Mouse (Mus musculus) CH12.LX (cell line): ENCODE measurements around the gene Fgfr2. TPM values are rescaled to one million over a fixed set of nuclear protein-coding genes. Genes with fewer than 3 reads are reported as not detected.

Experiments used
- DNase-seq: peaks from one replicate; pipeline ENCODE4 v3.0.0-alpha.2; 2013; ENCODE audit errors: extremely low read depth
- H3K27ac ChIP-seq: 2 replicates; pipeline ENCODE4 v1.5.1; 2012; ENCODE audit warnings: low read depth, mild to moderate bottlenecking, control low read depth, moderate library complexity; ENCODE audit not compliant: insufficient read depth
- H3K27me3 ChIP-seq: replicated peaks from 2 replicates; pipeline ENCODE3; 2012; ENCODE audit warnings: inconsistent platforms
- H3K36me3 ChIP-seq, 2 experiments: replicated peaks in 1 of 2; 2 replicates each; pipeline versions ENCODE3 to v1.6.1; 2012; ENCODE audit warnings: inconsistent platforms in 1 of 2, low read length in 1 of 2, mild to moderate bottlenecking in 1 of 2, mixed read lengths in 1 of 2, moderate library complexity in 1 of 2; ENCODE audit not compliant: control insufficient read depth in 1 of 2, insufficient read depth in 1 of 2
- H3K4me1 ChIP-seq, 2 experiments: 2 replicates each; pipeline ENCODE4 v1.6.1; 2012; ENCODE audit warnings: inconsistent platforms in 1 of 2, moderate library complexity in 1 of 2; ENCODE audit not compliant: insufficient read depth in 2 of 2, control insufficient read depth in 1 of 2
- H3K4me2 ChIP-seq: 2 replicates; pipeline ENCODE4 v1.6.1; 2012; ENCODE audit warnings: low read depth, mild to moderate bottlenecking, control low read depth; ENCODE audit not compliant: poor library complexity, insufficient read depth, severe bottlenecking
- H3K4me3 ChIP-seq, 3 experiments: fragments of 150-350 bp in 1 of 3; sonication (generic) in 1 of 3; replicated peaks in 1 of 3; 2 replicates each; pipeline versions ENCODE3 to v1.5.1; 2011 to 2012; ENCODE audit warnings: low read depth in 2 of 3, low read length in 2 of 3, mild to moderate bottlenecking in 2 of 3, moderate library complexity in 2 of 3, control low read depth in 1 of 3, improper control_type of control experiment in 1 of 3, inconsistent platforms in 1 of 3, mixed read lengths in 1 of 3; ENCODE audit not compliant: poor library complexity in 1 of 3
- H3K79me2 ChIP-seq: replicated peaks from 2 replicates; pipeline ENCODE4 v1.6.1; 2012; ENCODE audit warnings: mild to moderate bottlenecking, moderate library complexity; ENCODE audit not compliant: control insufficient read depth, poor library complexity, insufficient read depth, severe bottlenecking; ENCODE audit errors: extremely low read depth
- H3K9ac ChIP-seq: 2 replicates; pipeline ENCODE4 v1.6.1; 2012; ENCODE audit warnings: low read depth, mild to moderate bottlenecking, control low read depth, moderate library complexity; ENCODE audit not compliant: insufficient read depth
- H3K9me3 ChIP-seq: replicated peaks from 2 replicates; pipeline ENCODE3; 2012; ENCODE audit warnings: low read length, inconsistent platforms, mixed read lengths
- BHLHE40 ChIP-seq: IDR thresholded peaks from 2 replicates; pipeline ENCODE4 v1.6.1; 2011; ENCODE audit warnings: mild to moderate bottlenecking, low read depth, low read length, improper control_type of control experiment
- CHD2 ChIP-seq: IDR thresholded peaks from 2 replicates; pipeline ENCODE4 v1.6.1; 2011; ENCODE audit warnings: low read length, improper control_type of control experiment
- CTCF ChIP-seq, 2 experiments: IDR thresholded peaks in 1 of 2; conservative IDR thresholded peaks in 1 of 2; 2 replicates each; pipeline ENCODE4 v1.5.1; 2011 to 2012; ENCODE audit warnings: low read depth in 2 of 2, low read length in 2 of 2, improper control_type of control experiment in 1 of 2, inconsistent platforms in 1 of 2, mild to moderate bottlenecking in 1 of 2, moderate library complexity in 1 of 2
- EP300 ChIP-seq: IDR thresholded peaks from 2 replicates; pipeline ENCODE4 v1.6.1; 2011; ENCODE audit warnings: low read length, improper control_type of control experiment
- GABPA ChIP-seq: IDR thresholded peaks from 2 replicates; pipeline ENCODE4 v1.6.1; 2012; ENCODE audit warnings: low read depth, low read length, improper control_type of control experiment, inconsistent platforms; ENCODE audit not compliant: insufficient replicate concordance
- HCFC1 ChIP-seq: IDR thresholded peaks from 2 replicates; pipeline ENCODE4 v1.6.1; 2012; ENCODE audit warnings: low read depth, mild to moderate bottlenecking, inconsistent platforms, low read length, improper control_type of control experiment
- IRF4 ChIP-seq: IDR thresholded peaks from 2 replicates; pipeline ENCODE4 v1.6.1; 2014; ENCODE audit warnings: low read depth, mild to moderate bottlenecking, inconsistent platforms, low read length, improper control_type of control experiment
- JUN ChIP-seq: IDR thresholded peaks from 2 replicates; pipeline ENCODE4 v1.6.1; 2011; ENCODE audit warnings: low read depth, mild to moderate bottlenecking, low read length, improper control_type of control experiment, moderate library complexity; ENCODE audit not compliant: insufficient read depth
- JUND ChIP-seq: conservative IDR thresholded peaks from 2 replicates; pipeline ENCODE4 v1.6.1; 2011; ENCODE audit warnings: low read depth, low read length, improper control_type of control experiment
- MAX ChIP-seq: IDR thresholded peaks from 2 replicates; pipeline ENCODE4 v1.6.1; 2011; ENCODE audit warnings: low read length, improper control_type of control experiment
- MEF2A ChIP-seq: IDR thresholded peaks from 2 replicates; pipeline ENCODE4 v1.6.1; 2014; ENCODE audit warnings: low read depth, mild to moderate bottlenecking, inconsistent platforms, low read length, improper control_type of control experiment, borderline replicate concordance
- MXI1 ChIP-seq: IDR thresholded peaks from 2 replicates; pipeline ENCODE4 v1.6.1; 2011; ENCODE audit warnings: mild to moderate bottlenecking, low read depth, low read length, improper control_type of control experiment
- NRF1 ChIP-seq: IDR thresholded peaks from 2 replicates; pipeline ENCODE4 v1.6.1; 2014; ENCODE audit warnings: low read depth, mild to moderate bottlenecking, inconsistent platforms, low read length, improper control_type of control experiment, moderate library complexity
- PAX5 ChIP-seq: IDR thresholded peaks from 2 replicates; pipeline ENCODE4 v1.6.1; 2012; ENCODE audit warnings: low read length, inconsistent platforms, mixed read lengths
- SIN3A ChIP-seq: IDR thresholded peaks from 2 replicates; pipeline ENCODE4 v1.6.1; 2012; ENCODE audit warnings: low read length, improper control_type of control experiment, inconsistent platforms
- TCF12 ChIP-seq: IDR thresholded peaks from 2 replicates; pipeline ENCODE4 v1.6.1; 2014; ENCODE audit warnings: low read depth, mild to moderate bottlenecking, inconsistent platforms, low read length, improper control_type of control experiment
- UBTF ChIP-seq: IDR thresholded peaks from 2 replicates; pipeline ENCODE4 v1.6.1; 2012; ENCODE audit warnings: low read depth, mild to moderate bottlenecking, inconsistent platforms, low read length, improper control_type of control experiment, moderate library complexity
- ZNF384 ChIP-seq: IDR thresholded peaks from 2 replicates; pipeline ENCODE4 v1.6.1; 2012; ENCODE audit warnings: low read depth, low read length, improper control_type of control experiment, inconsistent platforms
- dilution Hi-C: fragments of 300-500 bp; cut with MboI; formaldehyde crosslinking; loops from 2 replicates; pipeline ENCODE4 v1.14.3; 2020; ENCODE audit warnings: low sequenced_read_pairs; ENCODE audit not compliant: extremely low pct_unique_long_range_greater_than_20kb, extremely low pct_ligation_motif_present
- in situ Hi-C: fragments of 300-500 bp; cut with MboI; formaldehyde crosslinking; loops from 3 replicates; pipeline ENCODE4 v1.14.3; 2019; ENCODE audit warnings: low sequenced_read_pairs, low pct_ligation_motif_present, low pct_unique_long_range_greater_than_20kb, mixed read lengths
- polyA plus RNA-seq: library from polyadenylated mRNA; unstranded; fragments of >175 nt; gene quantifications from 2 replicates; pipeline ENCODE4 v1.2.1, GENCODE M21; 2012; ENCODE audit warnings: low read depth; ENCODE audit not compliant: insufficient read length
- total RNA-seq, 2 experiments: library from RNA; depleted of rRNA; stranded (reverse); fragments of 300-350 nt in 1 of 2; fragments of >200 nt in 1 of 2; gene quantifications; 2 replicates each; pipeline ENCODE4 v1.2.3; 2012 to 2014

The Fgfr2 gene
- total and polyA plus RNA-seq, 3 experiments, result not detected

GRCm38 (mm10) chr7:131244993-131245392 lies 1878.2 kb downstream of the Fgfr2 start:
- TF ChIP-seq CTCF (conservative IDR thresholded peaks at IDR 0.05 in 1 of 2, IDR thresholded peaks at IDR 0.05 in 1 of 2; ENCODE audit: low read depth in 2 of 2, low read length in 2 of 2) (no peak), EP300 (no peak), ZNF384 (no peak), MXI1 (no peak), JUND (no peak), UBTF (no peak), GABPA (no peak), SIN3A (no peak), MEF2A (no peak), HCFC1 (no peak), BHLHE40 (no peak), NRF1 (no peak)
- no peak overlapping the region for H3K9ac ChIP-seq
- no peaks in the 10 kb centered on the region for H3K4me1 ChIP-seq
- dilution Hi-C loops (no loop called here), in situ Hi-C loops (no loop called here)
- no peak overlapping the region for H3K4me2 ChIP-seq
- H3K27ac ChIP-seq, result no peak overlapping the region
- DNase-seq, result no peak
- H3K79me2 ChIP-seq, result no peaks in the 10 kb centered on the region
- H3K36me3 ChIP-seq, result no peaks in the 10 kb centered on the region
- peaks cover 75% of the 10 kb centered on the region for H3K27me3 ChIP-seq
- H3K4me3 ChIP-seq, result no peak overlapping the region
- H3K9me3 ChIP-seq, result no peaks in the 10 kb centered on the region

- no peak overlapping the region for H3K9ac ChIP-seq
- no peaks in the 10 kb centered on the region for H3K4me1 ChIP-seq
- in situ Hi-C loops, result no loop called here
- H3K9me3 ChIP-seq, result no peaks in the 10 kb centered on the region
- no peak for DNase-seq
- H3K27ac ChIP-seq, result no peak overlapping the region
- H3K36me3 ChIP-seq, result no peaks in the 10 kb centered on the region
- no peaks in the 10 kb centered on the region for H3K79me2 ChIP-seq
- TF ChIP-seq NRF1, result no peak
- no peak for TF ChIP-seq CHD2
- no peak for TF ChIP-seq BHLHE40
- no peak for TF ChIP-seq PAX5
- no peak for TF ChIP-seq TCF12
- no peak for TF ChIP-seq IRF4
- TF ChIP-seq MXI1, result no peak
- TF ChIP-seq JUN, result no peak
- no peak for TF ChIP-seq MAX
- dilution Hi-C loops, result no loop called here
- H3K4me3 ChIP-seq, result no peak overlapping the region
- peaks cover 61% of the 10 kb centered on the region for H3K27me3 ChIP-seq
- H3K4me2 ChIP-seq, result no peak overlapping the region
Observed at GRCm38 (mm10) chr7:131236091-131236490, 1887.1 kb downstream of the Fgfr2 start.
